Mouse (Mus musculus): Measurements from ENCODE around the gene Tmem121.
A peak's percentile ranks its signal among the peaks of the same experiment; 100 is the strongest.
"Not testable (repeated sequence)": the region's sequence is repeated elsewhere in the genome, so short reads cannot be mapped to it uniquely, and the experiment has no call there.

Gene Tmem121

GRCm38 (mm10) chr12:113221289-113221688 is 35.6 kb downstream of the Tmem121 start:
- DNase-seq: peak; percentile 44

DNA sequence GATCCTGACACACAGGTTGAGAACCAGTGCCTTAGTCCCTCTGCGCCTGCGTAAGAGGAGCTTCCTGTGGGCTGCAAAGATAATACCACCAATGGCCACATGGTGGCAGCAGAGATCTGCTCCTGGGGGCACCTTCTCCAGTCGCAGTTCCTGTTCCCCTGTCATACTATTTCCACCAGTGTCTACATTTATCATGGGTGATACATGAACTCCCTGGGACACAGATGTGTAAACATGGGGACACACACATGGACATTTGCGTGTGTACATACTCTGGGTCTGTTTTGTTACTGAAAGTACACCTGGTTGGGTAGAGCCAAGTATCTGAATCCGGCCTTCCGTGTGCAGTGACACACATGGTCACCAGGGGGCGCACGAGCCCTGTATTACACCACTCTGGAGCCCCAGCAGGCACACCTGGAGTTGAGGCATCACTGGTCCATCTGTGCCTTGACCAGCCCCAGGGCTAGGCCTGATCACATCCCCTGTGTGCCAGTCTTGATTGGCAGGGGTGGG is 36.4 kb downstream of the Tmem121 start:
- peak; percentile 87 for DNase-seq

DNA sequence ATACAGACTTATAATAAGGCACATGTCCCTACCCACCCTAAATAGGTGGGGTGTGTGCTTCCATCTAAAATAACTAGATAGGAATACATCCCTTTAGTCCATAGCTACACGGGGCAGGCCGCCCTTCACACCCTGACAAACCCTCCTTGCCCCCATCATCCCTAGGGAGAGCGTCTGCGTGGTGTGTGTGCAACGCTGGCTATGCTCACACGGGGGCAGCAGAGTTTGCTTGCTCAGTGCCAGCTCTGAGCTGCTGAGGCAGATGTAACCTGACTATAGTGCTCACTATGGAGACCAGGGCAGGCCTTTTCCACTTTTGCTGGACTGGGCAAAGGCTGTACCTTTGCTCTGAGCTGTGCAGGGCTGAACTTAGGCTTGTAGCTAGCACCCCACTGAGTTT is 37.0 kb downstream of the Tmem121 start:
- DNase-seq: peak; percentile 67

- DNase-seq: peak; percentile 21
These were observed 38.5 kb downstream of the Tmem121 start for GRCm38 (mm10) chr12:113224206-113224605.

GRCm38 (mm10) chr12:113224687-113225091 is 39.0 kb downstream of the Tmem121 start:
- no peak for DNase-seq

GRCm38 (mm10) chr12:113227970-113228593 is 42.4 kb downstream of the Tmem121 start:
- no peak for DNase-seq

GRCm38 (mm10) chr12:113230741-113231140 is 45.0 kb downstream of the Tmem121 start:
- no peak for DNase-seq

DNA sequence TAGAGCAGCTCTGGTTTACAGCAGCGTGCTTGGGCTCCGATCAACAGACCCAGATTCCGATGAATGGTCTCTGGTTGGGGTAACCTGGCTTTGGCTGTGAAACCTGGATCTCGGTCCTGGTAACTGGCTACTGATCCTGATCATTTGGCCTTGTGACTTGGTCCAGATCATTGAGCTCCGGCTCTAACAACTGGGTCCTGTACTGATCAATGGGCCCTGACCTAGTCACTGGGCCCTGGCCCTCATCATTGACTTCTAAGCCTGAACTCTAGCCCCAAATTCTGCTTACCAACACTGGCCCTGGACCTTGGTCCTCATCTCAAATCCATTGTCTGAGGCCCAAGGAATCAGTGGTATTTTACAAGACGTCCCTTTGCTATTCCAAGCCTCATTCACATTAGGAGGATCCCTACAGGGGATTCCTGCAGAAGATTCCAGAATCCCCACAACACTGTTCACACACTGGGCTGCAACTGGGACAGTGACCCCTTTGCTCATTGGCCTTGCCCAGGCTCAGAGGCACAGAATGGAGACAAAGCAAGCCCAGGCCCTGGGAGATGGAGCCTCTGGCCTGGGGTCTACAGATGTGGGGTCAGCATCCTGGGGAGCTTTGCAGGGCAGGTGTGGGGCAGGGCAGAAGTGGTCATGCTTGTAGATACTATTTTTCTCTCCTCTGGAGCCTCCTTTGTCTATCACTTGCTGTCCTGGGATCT is 46.0 kb downstream of the Tmem121 start:
- not testable (repeated sequence) for DNase-seq

DNA sequence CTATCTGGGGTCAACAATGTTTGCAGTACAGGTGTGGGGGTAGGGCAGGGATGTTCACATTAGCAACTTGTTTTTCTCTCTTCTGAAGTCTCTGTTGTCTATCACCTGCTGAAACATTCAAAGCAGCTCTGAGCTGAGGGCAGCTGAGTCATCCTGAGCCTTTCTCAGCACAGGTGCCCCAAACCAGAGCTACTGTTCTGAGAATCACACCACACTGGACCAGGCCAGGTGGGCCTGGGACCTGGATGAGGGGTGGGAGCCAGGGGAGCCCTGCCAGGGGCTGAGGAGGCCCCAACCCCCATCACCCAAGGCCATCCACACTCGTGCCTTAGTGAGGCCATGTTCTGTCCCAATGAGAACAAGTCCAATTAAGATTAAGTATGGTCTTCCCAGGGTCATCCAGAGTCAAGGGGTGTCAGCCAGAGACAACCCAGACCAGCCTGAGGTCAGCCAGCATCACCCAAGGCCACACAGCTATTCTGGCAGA is 46.6 kb downstream of the Tmem121 start:
- DNase-seq: not testable (repeated sequence)
